Mouse (Mus musculus) fat pad, adult 2 months (tissue): ENCODE measurements around the gene Gzmn.
"Not testable (repeated sequence)": the region's sequence is repeated elsewhere in the genome, so short reads cannot be mapped to it uniquely, and the experiment has no call there.

Experiments
- DNase-seq: peaks from one replicate; pipeline ENCODE4 v3.0.0-alpha.2; 2011; ENCODE audit warnings: low read depth, low spot score; ENCODE audit errors: extremely low read depth

Gene Gzmn

GRCm38 (mm10) chr14:56174499-56174898, at the start of gene Gzmn:
Gene Gzmn, minus strand, starts transcription at chr14:56174599.
- no peak for DNase-seq

- no peak for DNase-seq
Measured at GRCm38 (mm10) chr14:56211317-56211716, 36.9 kb upstream of the Gzmn start, which contains the start of gene Gzmf. Gene Gzmf, minus strand, starts transcription at chr14:56211417.

- DNase-seq: no peak
Measured at GRCm38 (mm10) chr14:56205613-56206012, 31.2 kb upstream of the Gzmn start.

GRCm38 (mm10) chr14:56205021-56205420, 30.6 kb upstream of the Gzmn start:
- not testable (repeated sequence) for DNase-seq

- no peak for DNase-seq
Measured at GRCm38 (mm10) chr14:56203975-56204374, 29.6 kb upstream of the Gzmn start.

- no peak for DNase-seq
Measured at GRCm38 (mm10) chr14:56186946-56187345, 12.5 kb upstream of the Gzmn start.

- DNase-seq: no peak
Measured at GRCm38 (mm10) chr14:56186521-56186920, 12.1 kb upstream of the Gzmn start.

GRCm38 (mm10) chr14:56177651-56178050, 3.3 kb upstream of the Gzmn start:
- DNase-seq: not testable (repeated sequence)

- DNase-seq: no peak
Measured at GRCm38 (mm10) chr14:56173396-56173795, 1.0 kb downstream of the Gzmn start.

- no peak for DNase-seq
Measured at GRCm38 (mm10) chr14:56172744-56173143, 1.7 kb downstream of the Gzmn start.

- DNase-seq: no peak
Measured at GRCm38 (mm10) chr14:56168009-56168408, 6.4 kb downstream of the Gzmn start.

- no peak for DNase-seq
Measured at GRCm38 (mm10) chr14:56162109-56162508, 12.3 kb downstream of the Gzmn start.

- not testable (repeated sequence) for DNase-seq
Measured at GRCm38 (mm10) chr14:56159479-56159878, 14.9 kb downstream of the Gzmn start, which contains the start of gene Gzmg. Gene Gzmg, minus strand, starts transcription at chr14:56159579.

- DNase-seq: no peak
Measured at GRCm38 (mm10) chr14:56155340-56155739, 19.1 kb downstream of the Gzmn start.

GRCm38 (mm10) chr14:56133675-56134074, 40.7 kb downstream of the Gzmn start:
- DNase-seq: not testable (repeated sequence)

- not testable (repeated sequence) for DNase-seq
Measured at GRCm38 (mm10) chr14:56132508-56132907, 41.9 kb downstream of the Gzmn start, which contains the start of gene Gzmd. Gene Gzmd, minus strand, starts transcription at chr14:56132608.

GRCm38 (mm10) chr14:56128341-56128740, 46.1 kb downstream of the Gzmn start:
- no peak for DNase-seq

- DNase-seq: no peak
Measured at GRCm38 (mm10) chr14:56123516-56123915, 50.9 kb downstream of the Gzmn start.

GRCm38 (mm10) chr14:56120525-56120924, 53.9 kb downstream of the Gzmn start, which contains the start of gene Gzme:
Gene Gzme, minus strand, starts transcription at chr14:56120625.
- DNase-seq: no peak
